Mouse (Mus musculus) embryonic facial prominence, embryonic 15.5 days (tissue): ENCODE measurements around the gene Optn. TPM values are rescaled to one million over a fixed set of nuclear protein-coding genes. Genes with fewer than 3 reads are reported as not detected.

ENCODE experiments used
- ATAC-seq: fragments of 200-750 bp; cut with Nextera tagmentation; 2 replicates; pipeline ENCODE4 v1.8.0; 2017; ENCODE audit warnings: low read depth, moderate TSS enrichment; ENCODE audit not compliant: insufficient number of reproducible peaks, low FRiP score, low TSS enrichment
- H3K27ac ChIP-seq: fragments of 300-500 bp; sonication (generic); replicated peaks from 2 replicates; pipeline ENCODE4 v1.5.1; 2015; ENCODE audit warnings: mild to moderate bottlenecking, inconsistent platforms
- H3K27me3 ChIP-seq: fragments of 300-500 bp; sonication (generic); 2 replicates; pipeline ENCODE4 v1.6.1; 2015; ENCODE audit warnings: inconsistent platforms
- H3K36me3 ChIP-seq: fragments of 300-500 bp; sonication (generic); 2 replicates; pipeline ENCODE4 v1.6.1; 2015; ENCODE audit warnings: mild to moderate bottlenecking, inconsistent platforms
- H3K4me1 ChIP-seq: fragments of 300-500 bp; sonication (generic); 2 replicates; pipeline ENCODE4 v1.6.1; 2015; ENCODE audit warnings: inconsistent platforms
- H3K4me2 ChIP-seq: fragments of 300-500 bp; sonication (generic); replicated peaks from 2 replicates; pipeline ENCODE4 v1.6.1; 2015; ENCODE audit warnings: mild to moderate bottlenecking, inconsistent platforms
- H3K4me3 ChIP-seq: fragments of 300-500 bp; sonication (generic); replicated peaks from 2 replicates; pipeline ENCODE4 v1.5.1; 2015; ENCODE audit warnings: mild to moderate bottlenecking, inconsistent platforms
- H3K9ac ChIP-seq: fragments of 300-500 bp; sonication (generic); 2 replicates; pipeline ENCODE4 v1.6.1; 2015; ENCODE audit warnings: inconsistent platforms
- H3K9me3 ChIP-seq: fragments of 300-500 bp; sonication (generic); replicated peaks from 2 replicates; pipeline ENCODE4 v1.6.1; 2016; ENCODE audit warnings: inconsistent platforms
- WGBS: fragments of 180-500 bp; shearing (Covaris S2); methylation state at CpG from one replicate; pipeline ENCODE4 v1.1.7; 2015; 5-methylcytosine and 5-hydroxymethylcytosine counted together
- polyA plus RNA-seq: library from polyadenylated mRNA; unstranded; fragments of >200 nt; fragmentation: Nextera tagmentation; extraction: Ambion mirVana; gene quantifications from 2 replicates; pipeline ENCODE4 v1.2.1, GENCODE M21; 2015

The Optn gene
- polyA plus RNA-seq, 1 experiment from 2014 or later: 8.7 TPM

GRCm38 (mm10) chr2:4975807-4976206 lies 88.0 kb downstream of the Optn start, which contains the start of gene Ucma:
TSS of gene Ucma (plus strand) at chr2:4976122.
- Histone ChIP-seq H3K36me3 (no peaks in the 10 kb centered on the region), H3K27ac (no peak within 1 kb of the TSS), H3K27me3 (no peaks in the 10 kb centered on the region), H3K9me3 (no peaks in the 10 kb centered on the region), H3K4me1 (0 out of 2 replicates have a peak, but pooled peaks cover 10% of the 10 kb centered on the region), H3K4me3 (no peak within 1 kb of the TSS), H3K9ac (no peak within 1 kb of the TSS), H3K4me2 (no peak within 1 kb of the TSS)
- WGBS: 60% methylated on average over 5 of the region's 5 CpGs
- ATAC-seq: no peak

Other genes starting within 250 kb of the Optn start
- gene Sephs1, start 182.5 kb downstream of the Optn start, polyA plus RNA-seq: 68.6 and 71.6 TPM in 2 replicates
- gene Phyh, start 145.0 kb downstream of the Optn start, polyA plus RNA-seq: 44.5 and 46.5 TPM in 2 replicates
- gene Ucma, start 87.9 kb downstream of the Optn start, polyA plus RNA-seq: 1.2 and 1.3 TPM in 2 replicates
- 19.8 and 21.1 TPM in 2 replicates for gene Mcm10, start 51.3 kb downstream of the Optn start, polyA plus RNA-seq
- 57.3 and 60.1 TPM in 2 replicates for gene Ccdc3, start 73.7 kb upstream of the Optn start, polyA plus RNA-seq